Mouse (Mus musculus): ENCODE data around the gene Fadd. TPM values are rescaled to one million over a fixed set of nuclear protein-coding genes. Genes with fewer than 3 reads are reported as not detected.

Gene Fadd
- polyA plus RNA-seq, 1 experiment from 2014 or later = 11.2 TPM

GRCm38 (mm10) chr7:144571598-144571997, 10.7 kb downstream of the Fadd start:
- Histone ChIP-seq H3K27me3 (ENCODE audit: control insufficient read depth, insufficient read depth, low read length) (no peaks in the 10 kb centered on the region), H3K9ac (replicated peaks; ENCODE audit: low read length) (no peak overlapping the region), H3K27ac (replicated peaks; ENCODE audit: low read depth, low read length) (no peak overlapping the region), H3K9me3 (replicated peaks; ENCODE audit: control insufficient read depth, low read length) (no peaks in the 10 kb centered on the region), H3K4me2 (ENCODE audit: low read depth, low read length) (no peak overlapping the region), H3K36me3 (replicated peaks; ENCODE audit: control insufficient read depth, insufficient read depth, low read depth, low read length) (no peaks in the 10 kb centered on the region), H3K4me3 (ENCODE audit: low read depth, low read length) (no peak overlapping the region), H3K4me1 (ENCODE audit: control insufficient read depth, insufficient read depth, low read length) (no peaks in the 10 kb centered on the region)
- no peak for ATAC-seq (replicated peaks; ENCODE audit: insufficient number of reproducible peaks, low FRiP score, low TSS enrichment, low read depth)
- DNase-seq (ENCODE audit: low spot score) = no peak

GRCm38 (mm10) chr7:144569428-144569827, 12.8 kb downstream of the Fadd start:
- no peak overlapping the region for H3K27ac ChIP-seq (replicated peaks; ENCODE audit: low read depth, low read length)
- H3K9me3 ChIP-seq (replicated peaks; ENCODE audit: control insufficient read depth, low read length) = no peaks in the 10 kb centered on the region
- no peaks in the 10 kb centered on the region for H3K27me3 ChIP-seq (ENCODE audit: control insufficient read depth, insufficient read depth, low read length)
- H3K36me3 ChIP-seq (replicated peaks; ENCODE audit: control insufficient read depth, insufficient read depth, low read depth, low read length) = no peaks in the 10 kb centered on the region
- DNase-seq (ENCODE audit: low spot score) = no peak
- no peaks in the 10 kb centered on the region for H3K4me1 ChIP-seq (ENCODE audit: control insufficient read depth, insufficient read depth, low read length)
- H3K4me2 ChIP-seq (ENCODE audit: low read depth, low read length) = no peak overlapping the region
- WGBS = 81% methylated on average over 7 of the region's 7 CpGs
- ATAC-seq (replicated peaks; ENCODE audit: insufficient number of reproducible peaks, low FRiP score, low TSS enrichment, low read depth) = no peak
- no peak overlapping the region for H3K4me3 ChIP-seq (ENCODE audit: low read depth, low read length)
- H3K9ac ChIP-seq (replicated peaks; ENCODE audit: low read length) = no peak overlapping the region

DNA sequence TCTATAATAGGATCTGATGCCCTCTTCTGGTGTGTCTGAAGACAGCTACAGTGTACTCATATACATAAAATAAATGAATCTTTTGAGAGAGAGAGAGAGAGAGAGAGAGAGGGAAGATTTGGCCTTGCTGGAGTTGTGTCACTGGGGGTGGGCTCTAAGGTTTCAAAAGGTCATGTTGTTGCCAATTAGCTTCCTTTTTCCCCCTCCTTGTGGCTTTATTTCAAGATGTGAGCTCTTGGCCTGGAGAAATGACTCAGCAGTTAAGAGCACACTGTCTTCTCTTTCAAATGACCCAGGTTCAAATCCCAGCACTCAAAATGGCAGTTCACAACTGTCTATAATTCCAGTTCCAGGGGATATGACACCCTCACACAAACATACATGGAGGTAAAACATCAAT, 14.2 kb downstream of the Fadd start:
- Histone ChIP-seq H3K9me3 (replicated peaks; ENCODE audit: control insufficient read depth, low read length) (no peaks in the 10 kb centered on the region), H3K4me2 (ENCODE audit: low read depth, low read length) (no peak overlapping the region), H3K9ac (replicated peaks; ENCODE audit: low read length) (no peak overlapping the region), H3K27me3 (ENCODE audit: control insufficient read depth, insufficient read depth, low read length) (no peaks in the 10 kb centered on the region), H3K27ac (replicated peaks; ENCODE audit: low read depth, low read length) (no peak overlapping the region), H3K4me3 (ENCODE audit: low read depth, low read length) (no peak overlapping the region), H3K36me3 (replicated peaks; ENCODE audit: control insufficient read depth, insufficient read depth, low read depth, low read length) (no peaks in the 10 kb centered on the region), H3K4me1 (ENCODE audit: control insufficient read depth, insufficient read depth, low read length) (no peaks in the 10 kb centered on the region)
- no peak for DNase-seq (ENCODE audit: low spot score)
- ATAC-seq (replicated peaks; ENCODE audit: insufficient number of reproducible peaks, low FRiP score, low TSS enrichment, low read depth) = no peak

DNA sequence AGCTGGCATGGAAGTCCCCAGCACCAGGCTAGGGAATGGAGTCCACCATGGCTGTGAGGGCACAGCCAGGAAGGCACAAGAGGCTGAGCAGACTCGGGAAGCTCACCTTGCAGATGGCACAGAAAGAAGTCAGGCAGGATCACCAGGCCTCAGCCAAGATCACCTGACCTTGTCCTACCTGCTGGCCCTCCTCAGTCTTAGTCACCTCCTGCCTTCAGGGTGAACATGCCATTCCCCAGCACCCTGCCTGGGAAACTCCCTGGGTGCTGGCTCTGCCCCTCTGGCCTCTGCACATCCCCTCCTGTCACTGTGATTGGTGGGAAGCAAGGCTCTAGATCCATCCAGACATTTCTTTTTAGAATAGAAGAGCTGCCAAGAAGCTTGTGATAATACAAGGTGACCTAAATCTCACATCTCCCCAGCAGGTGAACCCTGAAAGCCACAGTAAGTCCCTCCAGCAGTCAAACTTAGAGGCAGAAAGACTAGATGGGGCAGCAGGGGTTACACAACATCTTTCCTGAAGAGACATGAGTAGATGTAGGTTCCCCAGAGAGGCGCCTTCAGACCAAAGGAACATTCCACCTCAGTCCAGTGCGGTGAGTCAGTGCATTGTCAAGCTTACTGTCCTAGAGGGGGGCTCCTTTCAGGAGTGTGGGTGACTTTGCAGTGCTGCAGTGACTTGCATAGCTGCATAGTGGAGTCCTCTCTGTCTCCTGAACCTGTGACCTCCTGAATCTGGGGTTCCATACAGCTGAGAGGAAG, 15.2 kb downstream of the Fadd start:
- Histone ChIP-seq H3K4me2 (ENCODE audit: low read depth, low read length) (no peak overlapping the region), H3K4me3 (ENCODE audit: low read depth, low read length) (no peak overlapping the region), H3K9me3 (replicated peaks; ENCODE audit: control insufficient read depth, low read length) (no peaks in the 10 kb centered on the region), H3K36me3 (replicated peaks; ENCODE audit: control insufficient read depth, insufficient read depth, low read depth, low read length) (no peaks in the 10 kb centered on the region), H3K27me3 (ENCODE audit: control insufficient read depth, insufficient read depth, low read length) (no peaks in the 10 kb centered on the region), H3K27ac (replicated peaks; ENCODE audit: low read depth, low read length) (no peak overlapping the region), H3K9ac (replicated peaks; ENCODE audit: low read length) (no peak overlapping the region), H3K4me1 (ENCODE audit: control insufficient read depth, insufficient read depth, low read length) (no peaks in the 10 kb centered on the region)
- ATAC-seq (replicated peaks; ENCODE audit: insufficient number of reproducible peaks, low FRiP score, low TSS enrichment, low read depth) (no peak), DNase-seq (ENCODE audit: low spot score) (no peak)
- 81% methylated on average over 3 of the region's 3 CpGs for WGBS

DNA sequence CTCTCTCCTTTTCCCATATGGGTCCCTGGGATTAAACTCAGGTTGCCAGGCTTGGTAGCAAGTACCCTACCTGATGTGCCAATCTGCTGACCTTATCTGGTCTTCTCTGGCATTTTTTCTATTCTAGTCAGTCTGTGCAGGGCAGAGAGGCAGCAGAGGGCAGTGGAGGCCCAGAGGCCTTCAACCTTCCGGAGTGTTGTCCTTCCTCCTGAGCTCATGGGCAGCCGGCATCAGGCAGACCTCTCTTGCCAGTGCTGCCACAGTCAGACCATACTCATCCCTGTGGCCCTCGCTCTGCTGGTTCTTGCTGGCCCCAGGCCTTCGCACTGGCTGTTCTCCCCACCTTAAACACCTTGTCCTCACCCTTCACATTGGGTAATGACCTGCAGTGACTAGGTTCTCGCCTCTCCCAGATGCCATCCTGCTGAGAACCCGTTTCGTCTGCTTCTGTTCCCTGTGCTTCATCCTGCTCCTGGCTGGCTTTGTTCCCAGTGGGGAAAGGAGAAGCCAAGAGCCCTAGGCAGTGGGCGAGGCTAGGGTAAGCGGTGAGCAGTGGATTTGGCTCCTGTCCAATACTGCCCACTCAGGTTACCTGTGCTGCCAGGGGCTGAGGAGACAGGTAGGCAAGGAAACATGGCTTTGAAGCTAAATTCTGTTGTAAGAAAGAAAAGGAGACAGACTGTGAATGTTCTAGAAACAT, 18.7 kb downstream of the Fadd start:
- DNase-seq (ENCODE audit: low spot score) (no peak), ATAC-seq (replicated peaks; ENCODE audit: insufficient number of reproducible peaks, low FRiP score, low TSS enrichment, low read depth) (no peak)
- no peaks in the 10 kb centered on the region for H3K4me1 ChIP-seq (ENCODE audit: control insufficient read depth, insufficient read depth, low read length)
- H3K9ac ChIP-seq (replicated peaks; ENCODE audit: low read length) = no peak overlapping the region
- 55% methylated on average over 9 of the region's 9 CpGs for WGBS
- no peak overlapping the region for H3K4me2 ChIP-seq (ENCODE audit: low read depth, low read length)
- no peaks in the 10 kb centered on the region for H3K36me3 ChIP-seq (replicated peaks; ENCODE audit: control insufficient read depth, insufficient read depth, low read depth, low read length)
- no peaks in the 10 kb centered on the region for H3K27me3 ChIP-seq (ENCODE audit: control insufficient read depth, insufficient read depth, low read length)
- no peaks in the 10 kb centered on the region for H3K9me3 ChIP-seq (replicated peaks; ENCODE audit: control insufficient read depth, low read length)
- no peak overlapping the region for H3K27ac ChIP-seq (replicated peaks; ENCODE audit: low read depth, low read length)
- H3K4me3 ChIP-seq (ENCODE audit: low read depth, low read length) = no peak overlapping the region

GRCm38 (mm10) chr7:144562016-144562415, 20.2 kb downstream of the Fadd start:
- WGBS = 3% methylated on average over 3 of the region's 3 CpGs
- Histone ChIP-seq H3K4me3 (ENCODE audit: low read depth, low read length) (no peak overlapping the region), H3K27ac (replicated peaks; ENCODE audit: low read depth, low read length) (no peak overlapping the region), H3K9ac (replicated peaks; ENCODE audit: low read length) (no peak overlapping the region), H3K4me2 (ENCODE audit: low read depth, low read length) (no peak overlapping the region), H3K36me3 (replicated peaks; ENCODE audit: control insufficient read depth, insufficient read depth, low read depth, low read length) (no peaks in the 10 kb centered on the region), H3K4me1 (ENCODE audit: control insufficient read depth, insufficient read depth, low read length) (no peaks in the 10 kb centered on the region), H3K9me3 (replicated peaks; ENCODE audit: control insufficient read depth, low read length) (no peaks in the 10 kb centered on the region), H3K27me3 (ENCODE audit: control insufficient read depth, insufficient read depth, low read length) (no peaks in the 10 kb centered on the region)
- no peak for DNase-seq (ENCODE audit: low spot score)
- no peak for ATAC-seq (replicated peaks; ENCODE audit: insufficient number of reproducible peaks, low FRiP score, low TSS enrichment, low read depth)

DNA sequence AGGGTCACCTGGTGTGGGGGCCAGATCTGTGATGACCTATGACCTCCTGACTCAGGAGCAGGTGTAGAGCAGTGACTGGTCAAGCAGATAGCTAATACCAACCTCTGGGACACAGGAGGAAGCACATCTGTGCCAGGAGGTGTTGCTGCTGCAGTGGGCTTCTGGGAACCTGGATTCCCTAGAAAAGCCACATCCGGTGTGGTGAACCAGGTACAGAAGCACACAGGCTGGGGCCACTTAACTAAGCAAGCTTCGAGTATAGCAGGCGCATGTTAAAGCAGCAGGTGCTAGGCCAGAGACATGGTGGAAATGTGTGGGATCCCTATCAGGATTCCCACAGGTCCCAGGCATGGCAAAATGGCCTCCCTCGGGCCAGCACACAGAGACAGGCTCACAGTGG, 21.7 kb downstream of the Fadd start:
- no peak for DNase-seq (ENCODE audit: low spot score)

GRCm38 (mm10) chr7:144558552-144558951, 23.7 kb downstream of the Fadd start:
- no peak overlapping the region for H3K27ac ChIP-seq (replicated peaks; ENCODE audit: low read depth, low read length)
- ATAC-seq (replicated peaks; ENCODE audit: insufficient number of reproducible peaks, low FRiP score, low TSS enrichment, low read depth) (no peak), DNase-seq (ENCODE audit: low spot score) (no peak)
- no peaks in the 10 kb centered on the region for H3K36me3 ChIP-seq (replicated peaks; ENCODE audit: control insufficient read depth, insufficient read depth, low read depth, low read length)
- no peaks in the 10 kb centered on the region for H3K9me3 ChIP-seq (replicated peaks; ENCODE audit: control insufficient read depth, low read length)
- H3K27me3 ChIP-seq (ENCODE audit: control insufficient read depth, insufficient read depth, low read length) = no peaks in the 10 kb centered on the region
- H3K4me1 ChIP-seq (ENCODE audit: control insufficient read depth, insufficient read depth, low read length) = no peaks in the 10 kb centered on the region; the same call in 1 of the 2 replicates
- H3K4me2 ChIP-seq (ENCODE audit: low read depth, low read length) = no peak overlapping the region
- H3K4me3 ChIP-seq (ENCODE audit: low read depth, low read length) = no peak overlapping the region
- H3K9ac ChIP-seq (replicated peaks; ENCODE audit: low read length) = no peak overlapping the region
- WGBS = 56% methylated on average over 6 of the region's 6 CpGs

More for the DNA sequence above, 21.7 kb downstream of the Fadd start:
- H3K9ac ChIP-seq (replicated peaks; ENCODE audit: low read length) = no peak overlapping the region
- no peak for ATAC-seq (replicated peaks; ENCODE audit: insufficient number of reproducible peaks, low FRiP score, low TSS enrichment, low read depth)
- H3K27me3 ChIP-seq (ENCODE audit: control insufficient read depth, insufficient read depth, low read length) = no peaks in the 10 kb centered on the region
- H3K4me2 ChIP-seq (ENCODE audit: low read depth, low read length) = no peak overlapping the region
- no peaks in the 10 kb centered on the region for H3K36me3 ChIP-seq (replicated peaks; ENCODE audit: control insufficient read depth, insufficient read depth, low read depth, low read length)
- H3K4me3 ChIP-seq (ENCODE audit: low read depth, low read length) = no peak overlapping the region
- 89% methylated on average over 4 of the region's 4 CpGs for WGBS
- no peaks in the 10 kb centered on the region for H3K4me1 ChIP-seq (ENCODE audit: control insufficient read depth, insufficient read depth, low read length)
- no peaks in the 10 kb centered on the region for H3K9me3 ChIP-seq (replicated peaks; ENCODE audit: control insufficient read depth, low read length)
- no peak overlapping the region for H3K27ac ChIP-seq (replicated peaks; ENCODE audit: low read depth, low read length)
